Mouse (Mus musculus) neural tube, embryonic 14.5 days (tissue): ENCODE results near the gene Bcor. TPM values are rescaled to one million over a fixed set of nuclear protein-coding genes. Genes with fewer than 3 reads are reported as not detected.

Experiments used
- ATAC-seq: fragments of 200-750 bp; cut with Nextera tagmentation; 2 replicates; pipeline ENCODE4 v1.8.0; 2017; ENCODE audit warnings: low read depth, mild to moderate bottlenecking, moderate TSS enrichment, moderate library complexity
- H3K27ac ChIP-seq: fragments of 300-500 bp; sonication (generic); 2 replicates; pipeline ENCODE4 v1.5.1; 2014; ENCODE audit warnings: low read depth, mild to moderate bottlenecking, control low read depth, low read length, moderate library complexity, mixed read lengths
- H3K27me3 ChIP-seq: fragments of 300-500 bp; sonication (generic); 2 replicates; pipeline ENCODE4 v1.6.1; 2014; ENCODE audit warnings: low read length; ENCODE audit not compliant: control insufficient read depth, insufficient read depth
- H3K36me3 ChIP-seq: fragments of 300-500 bp; sonication (generic); 2 replicates; pipeline ENCODE4 v1.6.1; 2014; ENCODE audit warnings: low read length, mixed read lengths; ENCODE audit not compliant: control insufficient read depth, insufficient read depth
- H3K4me1 ChIP-seq: fragments of 300-500 bp; sonication (generic); 2 replicates; pipeline ENCODE4 v1.6.1; 2014; ENCODE audit warnings: low read length; ENCODE audit not compliant: control insufficient read depth, insufficient read depth
- H3K4me2 ChIP-seq: fragments of 300-500 bp; sonication (generic); 2 replicates; pipeline ENCODE4 v1.6.1; 2014; ENCODE audit warnings: mild to moderate bottlenecking, low read depth, low read length, control low read depth
- H3K4me3 ChIP-seq: fragments of 300-500 bp; sonication (generic); 2 replicates; pipeline ENCODE4 v1.5.1; 2014; ENCODE audit warnings: low read depth, low read length, control low read depth, mixed read lengths
- H3K9ac ChIP-seq: fragments of 300-500 bp; sonication (generic); replicated peaks from 2 replicates; pipeline ENCODE4 v1.6.1; 2014; ENCODE audit warnings: low read depth, mild to moderate bottlenecking, control low read depth, low read length, mixed read lengths
- H3K9me3 ChIP-seq: fragments of 300-500 bp; sonication (generic); 2 replicates; pipeline ENCODE4 v1.6.1; 2016; ENCODE audit warnings: low read length; ENCODE audit not compliant: control insufficient read depth
- WGBS: fragments of 180-500 bp; shearing (Covaris S2); extraction: QIAGEN DNeasy Blood & Tissue Kit; methylation state at CpG from one replicate; pipeline ENCODE4 v1.1.7; 2014; 5-methylcytosine and 5-hydroxymethylcytosine counted together
- polyA plus RNA-seq: library from polyadenylated mRNA; unstranded; fragments of >200 nt; fragmentation: Nextera tagmentation; extraction: Ambion mirVana; gene quantifications from 2 replicates; pipeline ENCODE4 v1.2.1, GENCODE M21; 2014

The Bcor gene
- polyA plus RNA-seq, 1 experiment from 2014 or later = 17.9 TPM

- H3K4me3 ChIP-seq = no peak overlapping the region
- WGBS = 82% methylated on average over 1 of the region's 1 CpGs
- no peak overlapping the region for H3K4me2 ChIP-seq
- ATAC-seq = no peak
- peaks cover 5% of the 10 kb centered on the region; the same call in 1 of the 2 replicates for H3K27me3 ChIP-seq
- H3K9me3 ChIP-seq = no peaks in the 10 kb centered on the region
- no peak overlapping the region for H3K9ac ChIP-seq
- H3K36me3 ChIP-seq = no peaks in the 10 kb centered on the region
- peaks cover 7% of the 10 kb centered on the region for H3K4me1 ChIP-seq
- H3K27ac ChIP-seq = no peak overlapping the region
Measured at GRCm38 (mm10) chrX:12010660-12011059, 149.5 kb downstream of the Bcor start.

- no peak for ATAC-seq
- WGBS = 34% methylated on average over 3 of the region's 3 CpGs
Measured at GRCm38 (mm10) chrX:12009046-12009445, 151.1 kb downstream of the Bcor start.

GRCm38 (mm10) chrX:12007832-12008540 lies 152.2 kb downstream of the Bcor start:
- no peaks in the 10 kb centered on the region for H3K9me3 ChIP-seq
- 9% methylated on average over 11 of the region's 11 CpGs for WGBS
- peaks cover 10% of the 10 kb centered on the region for H3K4me1 ChIP-seq
- H3K36me3 ChIP-seq = no peaks in the 10 kb centered on the region
- no peak overlapping the region for H3K4me3 ChIP-seq
- no peak overlapping the region; the same call in 1 of the 2 replicates for H3K27ac ChIP-seq
- H3K4me2 ChIP-seq = peak overlapping the region; percentile 54
- no peak for ATAC-seq
- H3K27me3 ChIP-seq = peaks cover 7% of the 10 kb centered on the region
- no peak overlapping the region for H3K9ac ChIP-seq

More at GRCm38 (mm10) chrX:12009046-12009445, 151.1 kb downstream of the Bcor start:
- H3K36me3 ChIP-seq = no peaks in the 10 kb centered on the region
- H3K4me2 ChIP-seq = no peak overlapping the region
- H3K4me1 ChIP-seq = peaks cover 10% of the 10 kb centered on the region
- H3K4me3 ChIP-seq = no peak overlapping the region
- H3K27me3 ChIP-seq = peaks cover 7% of the 10 kb centered on the region
- no peaks in the 10 kb centered on the region for H3K9me3 ChIP-seq
- no peak overlapping the region for H3K9ac ChIP-seq
- no peak overlapping the region for H3K27ac ChIP-seq

- peaks cover 11% of the 10 kb centered on the region for H3K4me1 ChIP-seq
- H3K27me3 ChIP-seq = peaks cover 7% of the 10 kb centered on the region
- peak; percentile 62 for ATAC-seq
- 6% methylated on average over 39 of the region's 75 CpGs for WGBS
- peak overlapping the region; percentile 54 for H3K4me2 ChIP-seq
- H3K9ac ChIP-seq = peak overlapping the region; percentile 55
- peak overlapping the region; percentile 29 for H3K4me3 ChIP-seq
- H3K27ac ChIP-seq = peak overlapping the region; percentile 87
- no peaks in the 10 kb centered on the region for H3K9me3 ChIP-seq
- no peaks in the 10 kb centered on the region for H3K36me3 ChIP-seq
Measured at GRCm38 (mm10) chrX:12006882-12007753, 153.0 kb downstream of the Bcor start.

GRCm38 (mm10) chrX:12006031-12006881 lies 153.9 kb downstream of the Bcor start:
- Histone ChIP-seq H3K4me2 (peak overlapping the region; percentile 54), H3K9me3 (no peaks in the 10 kb centered on the region), H3K4me3 (peak overlapping the region; percentile 29), H3K27ac (peak overlapping the region; percentile 87), H3K9ac (peak overlapping the region; percentile 55), H3K27me3 (peaks cover 7% of the 10 kb centered on the region), H3K4me1 (peaks cover 12% of the 10 kb centered on the region), H3K36me3 (no peaks in the 10 kb centered on the region)
- ATAC-seq = peak; percentile 65
- 2% methylated on average over 46 of the region's 57 CpGs for WGBS

- Histone ChIP-seq H3K27me3 (peaks cover 7% of the 10 kb centered on the region), H3K36me3 (no peaks in the 10 kb centered on the region), H3K4me2 (peak overlapping the region; percentile 54), H3K27ac (peak overlapping the region; percentile 87; the same call in 1 of the 2 replicates), H3K9ac (0 out of 2 replicates have a peak overlapping the region, but pooled peaks have one; percentile 55), H3K9me3 (no peaks in the 10 kb centered on the region), H3K4me1 (peaks cover 16% of the 10 kb centered on the region), H3K4me3 (no peak overlapping the region; the same call in 1 of the 2 replicates)
- WGBS = 5% methylated on average over 33 of the region's 38 CpGs
- peak; percentile 15; the same call in 1 of the 2 replicates for ATAC-seq
Measured at GRCm38 (mm10) chrX:12005181-12006030, 154.7 kb downstream of the Bcor start.

GRCm38 (mm10) chrX:12004416-12004815 lies 155.7 kb downstream of the Bcor start:
- no peak overlapping the region for H3K4me2 ChIP-seq
- H3K9ac ChIP-seq = no peak overlapping the region
- H3K27me3 ChIP-seq = peaks cover 12% of the 10 kb centered on the region
- H3K9me3 ChIP-seq = no peaks in the 10 kb centered on the region
- no peak for ATAC-seq
- WGBS = 8% methylated on average over 16 of the region's 16 CpGs
- H3K4me1 ChIP-seq = peaks cover 23% of the 10 kb centered on the region
- H3K36me3 ChIP-seq = no peaks in the 10 kb centered on the region
- H3K27ac ChIP-seq = no peak overlapping the region
- H3K4me3 ChIP-seq = no peak overlapping the region

GRCm38 (mm10) chrX:12003947-12004346 lies 156.2 kb downstream of the Bcor start:
- peaks cover 23% of the 10 kb centered on the region for H3K4me1 ChIP-seq

More at GRCm38 (mm10) chrX:12003947-12004346, 156.2 kb downstream of the Bcor start:
- WGBS = 32% methylated on average over 6 of the region's 6 CpGs
- Histone ChIP-seq H3K4me3 (no peak overlapping the region), H3K4me2 (no peak overlapping the region), H3K36me3 (no peaks in the 10 kb centered on the region), H3K9me3 (no peaks in the 10 kb centered on the region), H3K27ac (no peak overlapping the region), H3K27me3 (peaks cover 12% of the 10 kb centered on the region), H3K9ac (no peak overlapping the region)
- ATAC-seq = no peak
